Mouse (Mus musculus) heart, embryonic 14.5 days (tissue): ENCODE data around the gene Hspbap1. TPM values are rescaled to one million over a fixed set of nuclear protein-coding genes. Genes with fewer than 3 reads are reported as not detected.

Experiments used
- ATAC-seq: fragments of 200-750 bp; cut with Nextera tagmentation; 2 replicates; pipeline ENCODE4 v1.8.0; 2017; ENCODE audit warnings: low read depth, moderate TSS enrichment; ENCODE audit not compliant: insufficient number of reproducible peaks, insufficient read depth, low FRiP score
- H3K27ac ChIP-seq, 2 experiments: fragments of 200-500 bp in 1 of 2; fragments of 300-500 bp in 1 of 2; sonication (generic) in 1 of 2; replicated peaks in 1 of 2; 2 replicates each; pipeline ENCODE4 v1.5.1; 2012 to 2014; ENCODE audit warnings: low read depth in 2 of 2, low read length in 2 of 2, control low read depth in 1 of 2, mild to moderate bottlenecking in 1 of 2, mixed read lengths in 1 of 2; ENCODE audit not compliant: control insufficient read depth in 1 of 2, insufficient read depth in 1 of 2
- H3K27me3 ChIP-seq: fragments of 300-500 bp; sonication (generic); 2 replicates; pipeline ENCODE4 v1.6.1; 2014; ENCODE audit warnings: mild to moderate bottlenecking, low read length, control low read depth; ENCODE audit not compliant: control insufficient read depth, insufficient read depth
- H3K36me3 ChIP-seq: fragments of 300-500 bp; sonication (generic); 2 replicates; pipeline ENCODE4 v1.6.1; 2014; ENCODE audit warnings: mild to moderate bottlenecking, control low read depth, low read length, mixed read lengths; ENCODE audit not compliant: control insufficient read depth, insufficient read depth
- H3K4me1 ChIP-seq, 2 experiments: fragments of 200-500 bp in 1 of 2; fragments of 300-500 bp in 1 of 2; sonication (generic) in 1 of 2; 2 replicates each; pipeline ENCODE4 v1.6.1; 2012 to 2014; ENCODE audit warnings: low read length in 2 of 2, control low read depth in 1 of 2, mixed read lengths in 1 of 2; ENCODE audit not compliant: control insufficient read depth in 2 of 2, insufficient read depth in 2 of 2
- H3K4me2 ChIP-seq: fragments of 300-500 bp; sonication (generic); 2 replicates; pipeline ENCODE4 v1.6.1; 2014; ENCODE audit warnings: mild to moderate bottlenecking, low read length
- H3K4me3 ChIP-seq, 2 experiments: fragments of 200-500 bp in 1 of 2; fragments of 300-500 bp in 1 of 2; sonication (generic) in 1 of 2; 2 replicates each; pipeline ENCODE4 v1.5.1; 2012 to 2014; ENCODE audit warnings: low read length in 2 of 2, mild to moderate bottlenecking in 2 of 2, control low read depth in 1 of 2, low read depth in 1 of 2, moderate library complexity in 1 of 2; ENCODE audit not compliant: control insufficient read depth in 1 of 2, insufficient read depth in 1 of 2
- H3K9ac ChIP-seq: fragments of 300-500 bp; sonication (generic); 2 replicates; pipeline ENCODE4 v1.6.1; 2014; ENCODE audit warnings: mild to moderate bottlenecking, low read length
- H3K9me3 ChIP-seq: fragments of 300-500 bp; sonication (generic); 2 replicates; pipeline ENCODE4 v1.6.1; 2016; ENCODE audit warnings: low read length, control low read depth; ENCODE audit not compliant: control insufficient read depth
- WGBS: fragments of 180-500 bp; shearing (Covaris S2); extraction: QIAGEN DNeasy Blood & Tissue Kit; methylation state at CpG from one replicate; pipeline ENCODE4 v1.1.7; 2014; 5-methylcytosine and 5-hydroxymethylcytosine counted together
- polyA plus RNA-seq: library from polyadenylated mRNA; unstranded; fragments of >200 nt; fragmentation: Nextera tagmentation; extraction: Ambion mirVana; gene quantifications from 2 replicates; pipeline ENCODE4 v1.2.1, GENCODE M21; 2014

The Hspbap1 gene
- polyA plus RNA-seq, 1 experiment from 2014 or later: 8.8 TPM

GRCm38 (mm10) chr16:35739548-35739947 lies 30.6 kb upstream of the Hspbap1 start:
- no peaks in the 10 kb centered on the region for H3K9me3 ChIP-seq
- no peak for ATAC-seq
- WGBS: 47% methylated on average over 1 of the region's 1 CpGs
- H3K4me2 ChIP-seq: no peak overlapping the region
- peaks cover 10 to 22% of the 10 kb centered on the region in 2 experiments for H3K4me1 ChIP-seq
- no peak overlapping the region for H3K27ac ChIP-seq
- H3K27me3 ChIP-seq: no peaks in the 10 kb centered on the region
- no peak overlapping the region for H3K9ac ChIP-seq
- no peak overlapping the region for H3K4me3 ChIP-seq
- H3K36me3 ChIP-seq: 0 out of 2 replicates have a peak, but pooled peaks cover 8% of the 10 kb centered on the region

- Histone ChIP-seq H3K4me1 (peaks cover 10 to 22% of the 10 kb centered on the region in 2 experiments), H3K9ac (no peak overlapping the region), H3K27ac (peak overlapping the region; percentile 27 to 28; a peak in 2 of 4 replicates), H3K36me3 (0 out of 2 replicates have a peak, but pooled peaks cover 1% of the 10 kb centered on the region), H3K4me3 (no peak overlapping the region; a peak in 1 of 4 replicates), H3K9me3 (no peaks in the 10 kb centered on the region), H3K27me3 (no peaks in the 10 kb centered on the region), H3K4me2 (peak overlapping the region; percentile 34)
- 40% methylated on average over 12 of the region's 12 CpGs for whole genome bisulfite sequencing
- no peak for ATAC-seq
These were observed 29.8 kb upstream of the Hspbap1 start for GRCm38 (mm10) chr16:35740357-35740756.

GRCm38 (mm10) chr16:35740943-35741342 lies 29.2 kb upstream of the Hspbap1 start:
- H3K9ac ChIP-seq: no peak overlapping the region
- H3K27ac ChIP-seq: peak overlapping the region in 1 of 2 experiments; percentile 28; a peak in 1 of 4 replicates
- H3K4me1 ChIP-seq: peaks cover 10 to 22% of the 10 kb centered on the region in 2 experiments
- WGBS: 25% methylated on average over 6 of the region's 6 CpGs
- H3K36me3 ChIP-seq: no peaks in the 10 kb centered on the region
- H3K4me2 ChIP-seq: peak overlapping the region; percentile 34; the same call in 1 of the 2 replicates
- H3K27me3 ChIP-seq: no peaks in the 10 kb centered on the region
- no peak overlapping the region for H3K4me3 ChIP-seq
- no peak for ATAC-seq
- H3K9me3 ChIP-seq: no peaks in the 10 kb centered on the region

GRCm38 (mm10) chr16:35741621-35742020 lies 28.6 kb upstream of the Hspbap1 start:
- Histone ChIP-seq H3K36me3 (no peaks in the 10 kb centered on the region), H3K4me2 (no peak overlapping the region), H3K27me3 (no peaks in the 10 kb centered on the region), H3K9me3 (no peaks in the 10 kb centered on the region), H3K9ac (no peak overlapping the region), H3K4me1 (peaks cover 10 to 22% of the 10 kb centered on the region in 2 experiments), H3K4me3 (no peak overlapping the region), H3K27ac (no peak overlapping the region)
- no peak for ATAC-seq
- WGBS: 97% methylated on average over 5 of the region's 5 CpGs

GRCm38 (mm10) chr16:35742251-35742937 lies 27.8 kb upstream of the Hspbap1 start:
- no peak overlapping the region for H3K27ac ChIP-seq
- 78% methylated on average over 12 of the region's 12 CpGs for WGBS
- no peaks in the 10 kb centered on the region for H3K27me3 ChIP-seq
- no peaks in the 10 kb centered on the region for H3K9me3 ChIP-seq
- H3K4me2 ChIP-seq: no peak overlapping the region
- no peak overlapping the region for H3K9ac ChIP-seq
- H3K4me1 ChIP-seq: peaks cover 10 to 22% of the 10 kb centered on the region in 2 experiments
- H3K36me3 ChIP-seq: no peaks in the 10 kb centered on the region
- ATAC-seq: no peak
- no peak overlapping the region for H3K4me3 ChIP-seq

- Histone ChIP-seq H3K4me3 (no peak overlapping the region), H3K4me1 (no peaks in the 10 kb centered on the region), H3K9me3 (no peaks in the 10 kb centered on the region), H3K9ac (no peak overlapping the region), H3K4me2 (no peak overlapping the region), H3K36me3 (no peaks in the 10 kb centered on the region), H3K27me3 (no peaks in the 10 kb centered on the region), H3K27ac (no peak overlapping the region)
- ATAC-seq: no peak
- WGBS: 89% methylated on average over 9 of the region's 9 CpGs
These were observed 22.5 kb upstream of the Hspbap1 start for GRCm38 (mm10) chr16:35747417-35748236.

- 90% methylated on average over 7 of the region's 7 CpGs for WGBS
- ATAC-seq: no peak
These were observed 22.0 kb upstream of the Hspbap1 start for GRCm38 (mm10) chr16:35748237-35748603.

More at GRCm38 (mm10) chr16:35748237-35748603, 22.0 kb upstream of the Hspbap1 start:
- Histone ChIP-seq H3K4me1 (no peaks in the 10 kb centered on the region), H3K9me3 (no peaks in the 10 kb centered on the region), H3K4me3 (no peak overlapping the region), H3K27me3 (no peaks in the 10 kb centered on the region), H3K9ac (no peak overlapping the region), H3K36me3 (no peaks in the 10 kb centered on the region), H3K4me2 (no peak overlapping the region), H3K27ac (no peak overlapping the region)
